Mouse (Mus musculus): ENCODE results near the gene Csrp1. TPM values are rescaled to one million over a fixed set of nuclear protein-coding genes. Genes with fewer than 3 reads are reported as not detected.
A peak's percentile ranks its signal among the peaks of the same experiment; 100 is the strongest.

Gene Csrp1
- polyA plus RNA-seq, 1 experiment from 2014 or later, result 65.6 TPM

- H3K4me1 ChIP-seq (replicated peaks; ENCODE audit: control insufficient read depth, insufficient read depth, low read length), result peaks cover 25% of the 10 kb centered on the region
These were observed 72.5 kb downstream of the Csrp1 start for GRCm38 (mm10) chr1:135792143-135792939.

GRCm38 (mm10) chr1:135793370-135794215 lies 73.7 kb downstream of the Csrp1 start:
- Histone ChIP-seq H3K36me3 (ENCODE audit: control insufficient read depth, insufficient read depth, low read length) (no peaks in the 10 kb centered on the region), H3K27ac (ENCODE audit: low read depth, low read length) (no peak overlapping the region), H3K4me3 (ENCODE audit: low read depth, low read length) (peak overlapping the region; percentile 5; the same call in 1 of the 2 replicates), H3K9me3 (ENCODE audit: control insufficient read depth, low read length) (no peaks in the 10 kb centered on the region), H3K4me1 (replicated peaks; ENCODE audit: control insufficient read depth, insufficient read depth, low read length) (peaks cover 22% of the 10 kb centered on the region), H3K4me2 (peak overlapping the region; percentile 40), H3K27me3 (replicated peaks; ENCODE audit: control insufficient read depth, insufficient read depth, low read length) (peaks cover 4% of the 10 kb centered on the region; the same call in 1 of the 2 replicates), H3K9ac (ENCODE audit: low read depth, low read length) (0 out of 2 replicates have a peak overlapping the region, but pooled peaks have one; percentile 1)
- DNase-seq (ENCODE audit: low spot score) (no peak), ATAC-seq (replicated peaks; ENCODE audit: low FRiP score) (no peak)
- 8% methylated on average over 27 of the region's 27 CpGs for WGBS

More at GRCm38 (mm10) chr1:135792143-135792939, 72.5 kb downstream of the Csrp1 start:
- 66% methylated on average over 13 of the region's 13 CpGs for WGBS
- DNase-seq (ENCODE audit: low spot score) (no peak), ATAC-seq (replicated peaks; ENCODE audit: low FRiP score) (no peak)
- Histone ChIP-seq H3K9ac (ENCODE audit: low read depth, low read length) (no peak overlapping the region), H3K27ac (ENCODE audit: low read depth, low read length) (no peak overlapping the region), H3K4me3 (ENCODE audit: low read depth, low read length) (no peak overlapping the region), H3K9me3 (ENCODE audit: control insufficient read depth, low read length) (no peaks in the 10 kb centered on the region), H3K4me2 (no peak overlapping the region), H3K36me3 (ENCODE audit: control insufficient read depth, insufficient read depth, low read length) (no peaks in the 10 kb centered on the region), H3K27me3 (replicated peaks; ENCODE audit: control insufficient read depth, insufficient read depth, low read length) (peaks cover 4% of the 10 kb centered on the region; the same call in 1 of the 2 replicates)

GRCm38 (mm10) chr1:135794216-135795134 lies 74.6 kb downstream of the Csrp1 start:
- WGBS, result 15% methylated on average over 20 of the region's 20 CpGs
- DNase-seq (ENCODE audit: low spot score) (no peak), ATAC-seq (replicated peaks; ENCODE audit: low FRiP score) (0 out of 2 replicates have a peak, but pooled peaks have one; percentile 30)
- peaks cover 25% of the 10 kb centered on the region for H3K4me1 ChIP-seq (replicated peaks; ENCODE audit: control insufficient read depth, insufficient read depth, low read length)
- peak overlapping the region; percentile 5; the same call in 1 of the 2 replicates for H3K4me3 ChIP-seq (ENCODE audit: low read depth, low read length)
- no peak overlapping the region for H3K27ac ChIP-seq (ENCODE audit: low read depth, low read length)
- no peak overlapping the region for H3K9ac ChIP-seq (ENCODE audit: low read depth, low read length)
- H3K9me3 ChIP-seq (ENCODE audit: control insufficient read depth, low read length), result no peaks in the 10 kb centered on the region
- peaks cover 4% of the 10 kb centered on the region; the same call in 1 of the 2 replicates for H3K27me3 ChIP-seq (replicated peaks; ENCODE audit: control insufficient read depth, insufficient read depth, low read length)
- peak overlapping the region; percentile 40 for H3K4me2 ChIP-seq
- no peaks in the 10 kb centered on the region for H3K36me3 ChIP-seq (ENCODE audit: control insufficient read depth, insufficient read depth, low read length)

- Histone ChIP-seq H3K9ac (ENCODE audit: low read depth, low read length) (no peak overlapping the region), H3K27me3 (replicated peaks; ENCODE audit: control insufficient read depth, insufficient read depth, low read length) (peaks cover 1% of the 10 kb centered on the region; the same call in 1 of the 2 replicates), H3K36me3 (ENCODE audit: control insufficient read depth, insufficient read depth, low read length) (no peaks in the 10 kb centered on the region), H3K4me2 (no peak overlapping the region), H3K9me3 (ENCODE audit: control insufficient read depth, low read length) (no peaks in the 10 kb centered on the region), H3K4me3 (ENCODE audit: low read depth, low read length) (no peak overlapping the region), H3K4me1 (replicated peaks; ENCODE audit: control insufficient read depth, insufficient read depth, low read length) (peaks cover 42% of the 10 kb centered on the region), H3K27ac (ENCODE audit: low read depth, low read length) (no peak overlapping the region)
- ATAC-seq (replicated peaks; ENCODE audit: low FRiP score) (no peak), DNase-seq (ENCODE audit: low spot score) (no peak)
- 70% methylated on average over 1 of the region's 1 CpGs for WGBS
These were observed 78.6 kb downstream of the Csrp1 start for GRCm38 (mm10) chr1:135798492-135798891.

- 31% methylated on average over 8 of the region's 8 CpGs for WGBS
- Histone ChIP-seq H3K27me3 (replicated peaks; ENCODE audit: control insufficient read depth, insufficient read depth, low read length) (no peaks in the 10 kb centered on the region), H3K4me1 (replicated peaks; ENCODE audit: control insufficient read depth, insufficient read depth, low read length) (peaks cover 36% of the 10 kb centered on the region), H3K9me3 (ENCODE audit: control insufficient read depth, low read length) (no peaks in the 10 kb centered on the region), H3K9ac (ENCODE audit: low read depth, low read length) (no peak overlapping the region), H3K4me2 (no peak overlapping the region), H3K4me3 (ENCODE audit: low read depth, low read length) (no peak overlapping the region), H3K36me3 (ENCODE audit: control insufficient read depth, insufficient read depth, low read length) (no peaks in the 10 kb centered on the region), H3K27ac (ENCODE audit: low read depth, low read length) (no peak overlapping the region)
- DNase-seq (ENCODE audit: low spot score) (no peak), ATAC-seq (replicated peaks; ENCODE audit: low FRiP score) (no peak)
These were observed 79.3 kb downstream of the Csrp1 start for GRCm38 (mm10) chr1:135799109-135799627.

GRCm38 (mm10) chr1:135800192-135800950 lies 80.5 kb downstream of the Csrp1 start:
- Histone ChIP-seq H3K9me3 (ENCODE audit: control insufficient read depth, low read length) (no peaks in the 10 kb centered on the region), H3K36me3 (ENCODE audit: control insufficient read depth, insufficient read depth, low read length) (no peaks in the 10 kb centered on the region), H3K4me3 (ENCODE audit: low read depth, low read length) (no peak overlapping the region), H3K27ac (ENCODE audit: low read depth, low read length) (peak overlapping the region; percentile 20; the same call in 1 of the 2 replicates), H3K9ac (ENCODE audit: low read depth, low read length) (no peak overlapping the region), H3K4me2 (no peak overlapping the region), H3K4me1 (replicated peaks; ENCODE audit: control insufficient read depth, insufficient read depth, low read length) (peaks cover 26% of the 10 kb centered on the region), H3K27me3 (replicated peaks; ENCODE audit: control insufficient read depth, insufficient read depth, low read length) (no peaks in the 10 kb centered on the region)
- DNase-seq (ENCODE audit: low spot score) (peak; percentile 63), ATAC-seq (replicated peaks; ENCODE audit: low FRiP score) (peak; percentile 63)
- WGBS, result 16% methylated on average over 8 of the region's 8 CpGs

Measured in liver, embryonic 11.5 days (tissue).